Mouse (Mus musculus) cerebellum, postnatal 4 days (tissue): ENCODE results near the gene Lzts2.
"Not testable (repeated sequence)": the region's sequence is repeated elsewhere in the genome, so short reads cannot be mapped to it uniquely, and the experiment has no call there.

Source experiments
- DNase-seq, 2 experiments: peaks; one replicate each; pipeline ENCODE4 v3.0.0; 2022; ENCODE audit warnings: low spot score in 2 of 2, mixed read lengths in 1 of 2

Lzts2 gene

DNA sequence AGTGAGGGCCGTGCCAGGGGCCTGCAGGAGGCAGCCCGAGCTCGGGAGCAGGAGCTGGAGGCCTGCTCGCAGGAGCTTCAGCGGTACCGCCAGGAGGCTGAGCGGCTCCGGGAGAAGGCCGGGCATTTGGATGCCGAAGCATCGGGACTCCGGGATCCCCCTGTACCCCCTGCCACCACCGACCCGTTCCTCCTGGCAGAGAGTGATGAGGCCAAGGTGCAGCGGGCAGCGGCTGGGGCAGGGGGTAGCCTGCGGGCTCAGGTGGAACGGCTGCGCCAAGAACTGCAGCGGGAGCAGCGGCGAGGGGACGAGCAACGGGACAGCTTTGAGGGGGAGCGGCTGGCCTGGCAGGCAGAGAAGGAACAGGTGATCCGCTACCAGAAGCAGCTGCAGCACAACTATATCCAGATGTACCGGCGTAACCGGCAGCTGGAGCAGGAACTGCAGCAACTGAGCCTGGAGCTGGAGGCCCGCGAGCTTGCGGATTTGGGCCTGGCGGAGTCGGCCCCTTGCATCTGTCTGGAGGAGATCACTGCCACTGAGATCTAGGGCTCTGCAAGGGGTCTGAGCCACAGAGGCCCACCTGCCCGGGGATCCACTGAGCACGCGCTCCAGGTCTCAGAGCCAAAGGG is 11.8 kb downstream of the Lzts2 start:
- DNase-seq: no peak

DNA sequence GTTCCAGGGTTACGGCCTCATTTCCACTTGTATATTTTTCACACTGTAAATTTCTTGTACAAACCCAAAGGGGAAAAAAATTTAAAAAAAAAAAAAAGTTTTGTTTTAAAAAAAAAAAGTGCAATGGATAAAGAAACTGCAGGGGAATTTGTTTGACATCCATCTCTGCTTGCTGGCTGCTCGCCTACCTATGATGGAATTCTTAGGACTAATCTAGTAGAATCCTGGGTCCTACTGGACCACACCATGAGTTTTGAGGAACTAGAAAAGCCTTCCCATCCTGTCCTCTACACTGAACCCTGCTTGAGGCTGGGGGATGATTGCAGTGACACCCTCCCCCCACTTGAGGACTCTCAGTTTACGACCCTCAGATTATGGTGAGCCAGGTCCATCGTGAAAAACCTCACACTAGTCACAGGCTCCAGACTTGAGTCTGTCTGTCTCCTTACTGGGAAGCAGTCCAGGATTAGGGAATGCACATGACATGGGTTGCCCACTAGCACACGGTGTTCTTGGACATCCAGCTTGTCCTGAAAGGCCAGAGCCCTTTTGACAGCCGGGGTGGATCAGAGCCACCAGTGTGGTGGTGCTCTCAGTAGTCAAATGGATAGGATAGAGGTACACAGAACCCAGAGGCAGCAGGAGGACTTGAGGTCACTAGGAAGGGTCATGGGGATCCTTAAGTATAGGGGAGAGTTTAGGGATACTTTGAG is 12.9 kb downstream of the Lzts2 start:
- DNase-seq: no peak

GRCm38 (mm10) chr19:45027848-45028247 is 13.6 kb downstream of the Lzts2 start:
- DNase-seq: no peak

DNA sequence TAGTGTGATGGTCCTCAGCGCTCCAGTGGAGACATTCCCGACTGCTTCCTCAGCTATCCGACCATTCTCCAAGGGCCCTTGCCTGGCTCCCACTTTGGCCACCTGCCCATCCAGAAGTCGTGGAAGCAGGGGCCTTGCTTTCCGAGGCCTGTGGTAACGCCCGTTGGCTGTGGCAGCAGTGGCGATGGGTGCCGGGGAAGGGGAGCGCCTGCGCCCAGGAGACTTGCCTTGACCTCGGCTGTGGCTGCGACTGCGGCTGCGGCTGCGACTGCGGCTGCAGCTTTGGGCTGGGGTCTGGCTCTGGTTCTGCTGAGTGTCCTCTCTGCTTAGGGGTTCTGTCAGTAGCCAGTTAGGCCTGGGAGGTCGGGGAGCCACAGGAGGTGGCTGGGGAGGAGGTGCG is 14.5 kb downstream of the Lzts2 start:
- DNase-seq: no peak

DNA sequence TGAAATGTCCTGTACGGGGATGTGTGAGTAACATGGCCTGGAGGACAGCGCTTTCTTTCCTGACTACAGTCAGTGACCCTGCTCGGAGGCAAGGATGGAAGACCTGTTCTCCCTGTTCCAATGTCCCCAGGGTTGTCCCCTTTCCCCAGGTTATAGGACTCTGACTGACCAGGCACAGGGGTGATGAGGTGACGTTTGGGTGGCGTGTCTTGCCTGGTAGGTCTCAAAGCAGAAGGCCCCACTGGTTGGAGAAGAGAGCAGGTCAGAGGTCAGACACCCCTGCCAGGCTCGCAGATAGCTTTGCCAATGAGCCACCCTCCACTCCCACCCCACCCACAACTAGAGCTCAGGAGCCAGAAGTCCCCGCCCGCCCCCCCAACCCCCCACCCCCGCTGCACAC is 15.4 kb downstream of the Lzts2 start:
- no peak for DNase-seq

DNA sequence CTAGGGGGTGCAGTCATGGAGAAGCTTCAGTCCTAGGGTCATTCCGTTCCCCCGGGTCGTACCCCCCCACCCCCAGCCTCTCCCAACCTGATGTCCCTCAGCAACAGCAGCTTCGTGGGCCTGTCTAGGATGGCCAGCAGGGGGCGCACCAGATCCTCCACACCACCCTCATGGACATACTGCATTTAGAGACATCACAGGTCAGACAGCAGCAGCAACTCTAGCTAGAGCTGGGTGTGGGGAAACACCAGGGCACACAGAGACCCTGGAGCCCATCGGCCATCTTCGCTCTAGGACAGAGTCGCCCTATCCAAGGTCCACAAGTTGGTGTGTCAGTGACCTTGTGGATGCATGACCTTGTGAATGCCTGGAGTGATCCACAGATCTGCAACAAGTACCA is 15.9 kb downstream of the Lzts2 start:
- DNase-seq: peak in 1 of 2 experiments; percentile 70

DNA sequence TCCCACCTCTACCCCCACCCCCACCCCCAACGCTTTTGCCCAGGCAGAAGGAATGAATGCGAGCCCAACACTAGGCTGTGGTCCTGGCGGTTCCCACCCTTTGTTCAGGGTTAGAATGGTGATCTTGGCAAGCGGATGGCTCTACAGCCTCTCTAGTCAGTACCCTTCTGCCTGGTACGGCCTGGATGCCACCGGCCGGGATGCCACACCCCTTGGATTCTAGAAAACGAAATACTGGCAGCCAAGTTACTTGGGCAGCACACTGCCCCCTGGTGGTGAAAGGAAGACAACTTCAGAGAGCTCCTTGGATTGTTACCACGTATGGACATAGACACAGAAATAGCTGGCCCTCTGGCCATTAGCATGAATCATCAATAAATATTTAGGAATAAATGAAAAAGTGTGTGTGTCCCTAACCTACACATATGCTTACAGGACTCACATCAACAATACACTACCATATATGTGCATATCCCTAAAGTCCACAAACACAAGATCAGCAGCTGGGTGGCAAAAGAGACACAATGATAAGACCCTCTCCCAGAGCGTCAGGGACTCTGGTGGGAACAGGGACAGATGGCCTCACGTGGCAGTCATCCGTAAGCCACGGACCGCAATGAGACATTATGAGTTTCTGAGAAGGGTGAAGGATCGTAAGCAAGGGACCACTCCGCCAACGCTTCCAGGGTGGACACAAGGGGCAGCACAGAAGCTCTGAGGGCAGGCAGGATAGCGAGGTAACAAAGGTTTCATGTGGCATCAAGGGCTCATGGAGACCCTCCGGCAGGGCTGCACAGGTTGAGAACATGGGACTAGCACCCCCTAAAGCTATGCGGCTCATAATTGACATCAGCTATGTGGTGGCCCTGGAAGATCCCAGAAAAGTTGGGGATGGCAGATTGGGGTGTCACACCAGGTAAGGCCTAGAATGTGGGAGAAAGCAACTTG is 16.8 kb downstream of the Lzts2 start:
- peak in 1 of 2 experiments; percentile 79 for DNase-seq

DNA sequence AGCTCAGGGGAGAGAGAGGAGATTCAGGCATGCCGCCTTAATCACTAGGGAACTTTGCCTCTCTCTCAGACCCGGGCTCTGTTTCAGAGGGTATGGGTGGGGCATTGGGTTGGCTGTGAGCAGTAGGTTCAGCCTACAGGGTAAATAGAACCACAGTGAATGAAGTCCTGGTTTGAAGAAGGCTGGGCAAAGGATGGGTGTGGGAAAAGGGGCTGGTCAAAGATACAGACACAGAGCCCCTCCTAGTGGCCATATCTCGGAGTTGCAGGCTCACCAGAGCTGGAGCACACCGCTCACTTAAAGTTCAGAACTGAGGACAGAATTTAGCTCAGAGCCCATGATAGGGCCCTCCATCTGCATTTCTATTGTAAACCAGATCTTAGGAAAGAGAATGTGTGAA is 17.6 kb downstream of the Lzts2 start:
- DNase-seq: peak in 1 of 2 experiments; percentile 84

DNA sequence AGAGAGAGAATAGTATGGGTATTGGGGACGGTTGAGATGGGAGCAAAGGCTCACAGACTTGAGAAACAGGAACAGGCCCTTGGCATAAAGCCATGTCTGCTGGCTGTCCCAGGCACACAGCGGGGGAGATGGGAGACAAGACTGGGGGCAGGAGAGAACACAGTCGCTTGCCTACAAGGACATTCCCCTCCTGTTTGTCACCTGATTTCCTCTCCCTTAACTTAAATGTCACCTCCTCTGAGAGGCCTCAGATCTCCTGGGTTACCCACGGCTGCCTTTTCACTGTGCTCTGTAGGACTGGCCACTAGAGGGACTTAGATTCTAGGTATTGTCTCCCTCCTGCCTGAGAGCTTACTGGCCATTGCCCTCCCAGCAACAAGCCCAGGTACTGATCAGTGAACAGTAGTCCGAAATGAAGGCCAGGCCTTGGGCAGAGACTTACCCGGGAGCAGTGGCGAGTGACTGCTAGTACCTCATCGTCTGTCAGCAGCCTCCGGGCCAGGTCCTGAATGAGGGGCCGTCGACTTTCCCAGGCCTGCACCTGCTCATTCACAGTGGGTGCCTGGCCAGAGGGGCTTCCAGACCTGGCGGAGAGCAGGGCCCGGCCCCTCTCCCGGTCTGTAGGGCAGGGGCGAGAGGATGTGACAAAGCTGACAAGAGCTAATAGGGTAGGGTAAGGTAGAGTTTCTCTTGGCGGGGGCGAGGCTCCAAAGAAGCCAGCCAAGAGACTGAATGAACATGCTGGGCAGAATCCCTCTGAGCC is 18.5 kb downstream of the Lzts2 start:
- no peak for DNase-seq

DNA sequence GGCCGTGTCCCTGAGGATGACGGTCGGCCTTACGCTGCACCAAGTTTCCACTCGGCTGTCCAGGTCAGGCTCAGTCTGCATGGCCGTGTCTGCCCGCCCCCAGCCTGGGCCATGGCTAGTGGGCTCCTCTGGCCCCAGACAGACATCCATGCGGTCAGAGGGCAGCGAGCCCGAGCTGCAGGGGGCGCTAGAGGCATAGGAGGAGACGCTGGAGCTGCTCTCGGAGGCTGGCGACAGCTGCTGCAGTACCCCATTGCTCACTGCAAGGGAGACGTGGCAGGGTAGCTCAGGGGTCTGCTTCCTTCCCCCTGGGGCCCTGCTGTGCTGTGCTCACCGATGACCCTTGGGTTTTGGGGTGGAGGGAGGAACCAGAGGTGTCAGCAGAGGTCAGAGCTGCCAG is 22.7 kb downstream of the Lzts2 start:
- DNase-seq: peak in 1 of 2 experiments; percentile 63

GRCm38 (mm10) chr19:45038198-45038597 is 24.0 kb downstream of the Lzts2 start:
- not testable (repeated sequence) for DNase-seq

- DNase-seq: no peak
Observed at GRCm38 (mm10) chr19:45040214-45040613, 26.0 kb downstream of the Lzts2 start.

GRCm38 (mm10) chr19:45044389-45044927 is 30.2 kb downstream of the Lzts2 start:
- DNase-seq: no peak

DNA sequence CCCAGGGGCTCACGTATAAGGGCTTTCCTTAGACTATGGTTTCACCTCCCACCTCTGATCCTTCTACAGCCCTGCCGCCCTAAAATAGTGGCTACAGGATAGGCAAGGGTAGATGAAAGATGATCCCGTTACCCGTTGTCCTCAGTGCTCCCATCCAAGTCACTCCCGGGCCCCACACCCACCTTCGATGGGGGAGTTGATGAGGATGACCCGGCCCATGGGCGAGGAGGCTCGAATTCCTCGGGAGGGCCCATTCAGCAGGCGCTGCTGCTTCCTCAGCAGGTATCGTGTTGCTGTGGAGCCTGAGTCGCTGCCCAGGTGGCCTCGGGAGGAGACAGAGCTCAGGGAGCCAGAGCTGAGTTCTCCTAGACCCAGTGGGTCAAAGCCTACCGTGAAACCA is 31.0 kb downstream of the Lzts2 start:
- no peak for DNase-seq

- no peak for DNase-seq
Observed at GRCm38 (mm10) chr19:45045651-45046050, 31.4 kb downstream of the Lzts2 start, which contains the start of gene Pdzd7. Pdzd7 (minus strand) TSS chr19:45045717.

GRCm38 (mm10) chr19:45046523-45047321 is 32.5 kb downstream of the Lzts2 start:
- DNase-seq: peak in 1 of 2 experiments; percentile 82

DNA sequence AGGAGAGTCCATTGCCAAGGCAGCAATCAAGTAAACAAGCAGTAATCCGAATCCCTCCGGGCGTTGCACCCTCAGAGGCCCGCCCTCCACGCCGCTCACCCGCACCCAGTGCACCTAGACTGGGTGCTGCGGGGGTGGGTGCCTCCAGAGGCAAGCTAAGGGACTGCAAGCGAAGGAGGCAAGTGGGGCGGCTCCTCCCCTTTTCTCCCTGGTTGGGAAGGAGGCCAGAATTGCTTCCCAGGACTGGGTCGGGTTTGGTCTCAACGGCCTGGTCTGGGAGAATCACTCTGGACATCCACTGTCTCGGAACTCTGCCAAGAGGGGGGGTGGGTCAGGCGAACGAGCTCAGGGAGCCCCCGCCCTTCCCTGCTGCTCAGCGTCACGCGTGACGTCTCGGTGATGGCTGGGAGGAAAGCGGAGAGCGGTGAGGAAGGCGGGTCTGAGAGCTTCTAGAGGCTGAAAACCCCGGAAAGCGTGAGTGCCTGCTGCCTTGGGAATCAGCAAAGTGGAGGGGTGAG is 33.3 kb downstream of the Lzts2 start, which contains the start of gene Sfxn3:
Sfxn3 (plus strand) TSS at position 87 of the 518 bp plus-strand sequence.
- DNase-seq: peak; percentile 73 to 91

- peak in 1 of 2 experiments; percentile 41 for DNase-seq
Observed at GRCm38 (mm10) chr19:45047935-45048643, 33.9 kb downstream of the Lzts2 start.

GRCm38 (mm10) chr19:45048644-45049365 is 34.6 kb downstream of the Lzts2 start:
- no peak for DNase-seq
